Mouse (Mus musculus) thymus, adult 2 months (tissue): ENCODE results near the gene Prnd. TPM values are rescaled to one million over a fixed set of nuclear protein-coding genes. Genes with fewer than 3 reads are reported as not detected.

ENCODE experiments used
- DNase-seq: peaks from one replicate; pipeline ENCODE4 v3.0.0; 2021
- H3K27ac ChIP-seq: fragments of 200-500 bp; 2 replicates; pipeline ENCODE4 v1.5.1; 2012; ENCODE audit warnings: low read length, control low read depth; ENCODE audit not compliant: control insufficient read depth, insufficient read depth
- H3K27me3 ChIP-seq: fragments of 200-500 bp; 2 replicates; pipeline ENCODE4 v1.6.1; 2012; ENCODE audit warnings: mild to moderate bottlenecking, low read length, moderate library complexity, mixed read lengths; ENCODE audit not compliant: control insufficient read depth, insufficient read depth
- H3K36me3 ChIP-seq: fragments of 200-500 bp; 2 replicates; pipeline ENCODE4 v1.6.1; 2012; ENCODE audit warnings: mild to moderate bottlenecking, low read length, moderate library complexity; ENCODE audit not compliant: control insufficient read depth, insufficient read depth
- H3K4me1 ChIP-seq: fragments of 200-500 bp; replicated peaks from 2 replicates; pipeline ENCODE4 v1.6.1; 2012; ENCODE audit warnings: low read length; ENCODE audit not compliant: control insufficient read depth, insufficient read depth
- H3K4me3 ChIP-seq: fragments of 200-500 bp; 2 replicates; pipeline ENCODE4 v1.5.1; 2012; ENCODE audit warnings: mild to moderate bottlenecking, low read length, control low read depth, moderate library complexity; ENCODE audit not compliant: control insufficient read depth, insufficient read depth
- CTCF ChIP-seq: fragments of 200-500 bp; IDR thresholded peaks from 2 replicates; pipeline ENCODE4 v1.5.1; 2012; ENCODE audit warnings: mild to moderate bottlenecking, control low read depth, low read length, moderate library complexity, borderline replicate concordance; ENCODE audit not compliant: control insufficient read depth, poor library complexity, insufficient read depth; ENCODE audit errors: extremely low read depth
- POLR2A ChIP-seq: fragments of 200-500 bp; IDR thresholded peaks from 2 replicates; pipeline ENCODE4 v1.6.1; 2012; ENCODE audit warnings: mild to moderate bottlenecking, low read length, control low read depth, moderate library complexity; ENCODE audit not compliant: control insufficient read depth, poor library complexity, insufficient read depth; ENCODE audit errors: extremely low read depth
- WGBS: fragments of 180-500 bp; shearing (Covaris S2); methylation state at CpG from one replicate; pipeline ENCODE4 v1.1.7; 2018; 5-methylcytosine and 5-hydroxymethylcytosine counted together
- polyA plus RNA-seq: library from polyadenylated mRNA; depleted of rRNA; stranded (reverse); fragments of >200 nt; gene quantifications from 2 replicates; pipeline ENCODE4 v1.2.3, GENCODE M21; 2012

Gene Prnd
- polyA plus RNA-seq, 1 experiment: 1.8 TPM

GRCm38 (mm10) chr2:131946351-131946750 is 4.3 kb upstream of the Prnd start:
- TF ChIP-seq CTCF: no peak
- TF ChIP-seq POLR2A: no peak
- Histone ChIP-seq H3K4me1 (peaks cover 7% of the 10 kb centered on the region; the same call in 1 of the 2 replicates), H3K36me3 (no peaks in the 10 kb centered on the region), H3K4me3 (no peak overlapping the region), H3K27ac (no peak overlapping the region), H3K27me3 (no peaks in the 10 kb centered on the region)
- 92% methylated on average over 16 of the region's 16 CpGs for WGBS
- DNase-seq: no peak

- Histone ChIP-seq H3K27ac (no peak overlapping the region), H3K36me3 (no peaks in the 10 kb centered on the region), H3K4me1 (peaks cover 7% of the 10 kb centered on the region; the same call in 1 of the 2 replicates), H3K4me3 (no peak overlapping the region), H3K27me3 (peaks cover 3% of the 10 kb centered on the region; the same call in 1 of the 2 replicates)
- no peak for DNase-seq
- WGBS: 85% methylated on average over 3 of the region's 3 CpGs
- no peak for TF ChIP-seq CTCF
- no peak for TF ChIP-seq POLR2A
These were observed 2.5 kb upstream of the Prnd start for GRCm38 (mm10) chr2:131948156-131948555.

GRCm38 (mm10) chr2:131948916-131949639 is 1.6 kb upstream of the Prnd start:
- peaks cover 7% of the 10 kb centered on the region; the same call in 1 of the 2 replicates for H3K4me1 ChIP-seq
- no peaks in the 10 kb centered on the region for H3K36me3 ChIP-seq
- peaks cover 3% of the 10 kb centered on the region; the same call in 1 of the 2 replicates for H3K27me3 ChIP-seq
- no peak overlapping the region for H3K4me3 ChIP-seq
- no peak overlapping the region for H3K27ac ChIP-seq
- 87% methylated on average over 11 of the region's 11 CpGs for WGBS
- no peak for DNase-seq
- no peak for TF ChIP-seq POLR2A
- no peak for TF ChIP-seq CTCF

GRCm38 (mm10) chr2:131949767-131950597 is 679 bp upstream of the Prnd start:
- DNase-seq: peak; percentile 58
- 44% methylated on average over 9 of the region's 9 CpGs for WGBS
- Histone ChIP-seq H3K36me3 (no peaks in the 10 kb centered on the region), H3K4me1 (peaks cover 7% of the 10 kb centered on the region; the same call in 1 of the 2 replicates), H3K27ac (no peak overlapping the region), H3K27me3 (peaks cover 3% of the 10 kb centered on the region; the same call in 1 of the 2 replicates), H3K4me3 (no peak overlapping the region)
- TF ChIP-seq CTCF: no peak

- DNase-seq: no peak
- Histone ChIP-seq H3K27ac (no peak overlapping the region), H3K4me1 (peaks cover 7% of the 10 kb centered on the region; the same call in 1 of the 2 replicates), H3K4me3 (no peak overlapping the region), H3K27me3 (peaks cover 3% of the 10 kb centered on the region; the same call in 1 of the 2 replicates), H3K36me3 (no peaks in the 10 kb centered on the region)
- TF ChIP-seq POLR2A (no peak), CTCF (no peak)
- WGBS: 66% methylated on average over 2 of the region's 2 CpGs
These were observed 1.8 kb downstream of the Prnd start for GRCm38 (mm10) chr2:131952456-131952855.

GRCm38 (mm10) chr2:131952961-131953538 is 2.4 kb downstream of the Prnd start:
- peaks cover 3% of the 10 kb centered on the region; the same call in 1 of the 2 replicates for H3K27me3 ChIP-seq
- H3K27ac ChIP-seq: no peak overlapping the region
- no peaks in the 10 kb centered on the region for H3K36me3 ChIP-seq
- DNase-seq: no peak
- 47% methylated on average over 29 of the region's 29 CpGs for WGBS
- no peak overlapping the region for H3K4me3 ChIP-seq
- H3K4me1 ChIP-seq: peaks cover 7% of the 10 kb centered on the region; the same call in 1 of the 2 replicates
- TF ChIP-seq CTCF (no peak), POLR2A (no peak)
